ENCODE assay signal across 26 mouse cellular contexts in the genomic region with DNA sequence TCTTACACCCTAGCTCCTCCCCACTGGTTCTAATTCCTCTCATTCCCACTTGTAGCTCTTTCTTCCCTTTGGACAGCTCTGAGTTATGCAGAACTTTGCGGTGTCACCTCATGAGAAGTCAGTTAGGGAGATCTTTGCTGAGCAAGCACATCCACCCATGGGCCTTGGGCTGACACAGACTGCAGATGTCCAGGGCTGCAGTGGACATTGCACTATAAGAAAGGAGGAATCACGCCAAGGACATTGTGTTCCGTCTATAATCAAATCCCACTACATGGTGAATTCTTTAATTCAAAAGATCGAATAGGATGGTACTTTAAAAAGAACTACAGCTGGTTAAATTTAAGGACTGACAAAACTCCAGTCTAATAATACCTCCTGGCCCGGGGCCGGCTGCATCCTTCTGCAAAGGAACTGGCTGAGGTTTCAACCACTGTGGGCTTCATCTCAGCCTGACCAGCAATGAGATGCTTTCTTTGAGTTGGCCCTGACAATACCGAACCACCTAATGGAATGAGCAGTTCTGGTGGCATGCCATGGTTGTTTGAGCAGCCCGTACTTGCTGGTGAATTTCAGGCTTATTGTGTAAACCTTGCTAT.
DNase-seq lines count a peak whose midpoint lies in the region; TF ChIP-seq lines count a peak whose summit lies in the region.
"Had no signal": no experiment of that assay in that cellular context is flagged by ENCODE, and none has a peak within 500 bp of the region (broad histone marks: within the 10 kb centered on the region; RNA-seq: fewer than 3 reads in every experiment).

No protein-coding gene starts in this region.

- peak; percentile 26 for DNase-seq in gastrocnemius, adult 18-20 months (ENCODE audit: low spot score)
- no peak for DNase-seq in gastrocnemius, adult 8-10 months (ENCODE audit: low spot score in 2 of 2)
- DNase-seq in heart, postnatal 14 days = peak; percentile 32 to 53
- no peak for DNase-seq in heart, postnatal 36 days
- peak; percentile 55 for DNase-seq in lung, postnatal 10 days
- no peak for DNase-seq in lung, postnatal 25 days (ENCODE audit: low spot score)
- no peak for DNase-seq in kidney, postnatal 36 days
- DNase-seq: adrenal gland, adult 8-10 months; cerebellum, adult 2 months; cerebellum, postnatal 25 days; embryo, embryonic 11 days; layer of hippocampus, postnatal 36 days; lung, embryonic 14.5 days; right cerebral cortex, postnatal 4 days; thymus, adult 18-20 months; thymus, postnatal 36 days had no signal

- TF ChIP-seq POLR2A in myocyte (IDR thresholded peaks at IDR 0.05; ENCODE audit: insufficient read length, low read depth) = no peak

- H3K4me3 ChIP-seq in myocyte = no peak overlapping the region
- H3K4me3 ChIP-seq: embryonic facial prominence, embryonic 13.5 days; erythroblast, embryonic 14.5 days; forebrain, embryonic 12.5 days; heart, embryonic 13.5 days; hindbrain, embryonic 10.5 days; kidney, embryonic 15.5 days; limb, embryonic 13.5 days; liver, embryonic 12.5 days; midbrain, embryonic 12.5 days had no signal

- H3K36me3 ChIP-seq in myocyte (ENCODE audit: control insufficient read depth, insufficient read depth) = no peaks in the 10 kb centered on the region
- H3K36me3 ChIP-seq: embryonic facial prominence, embryonic 13.5 days; forebrain, embryonic 12.5 days; heart, embryonic 13.5 days; hindbrain, embryonic 10.5 days; kidney, embryonic 15.5 days; limb, embryonic 13.5 days; liver, embryonic 12.5 days; midbrain, embryonic 12.5 days had no signal

- no peaks in the 10 kb centered on the region for H3K79me2 ChIP-seq in myocyte (ENCODE audit: control insufficient read depth, insufficient read depth)

- H3K27me3 ChIP-seq in myocyte (ENCODE audit: control insufficient read depth, insufficient read depth, insufficient read length) = no peaks in the 10 kb centered on the region
- H3K27me3 ChIP-seq: embryonic facial prominence, embryonic 13.5 days; forebrain, embryonic 12.5 days; heart, embryonic 13.5 days; kidney, embryonic 15.5 days; limb, embryonic 13.5 days; liver, embryonic 12.5 days; midbrain, embryonic 12.5 days had no signal

- H3ac ChIP-seq in myocyte (ENCODE audit: control insufficient read depth, insufficient read length) = no peak overlapping the region

- intact Hi-C loops in heart, postnatal 14 days (cut with DNase I) = no loop called here
- intact Hi-C loops in heart, postnatal 36 days (cut with DNase I) = no loop called here

- H3K4me2 ChIP-seq in myocyte (ENCODE audit: low read depth) = peak overlapping the region; percentile 5
- H3K4me2 ChIP-seq: embryonic facial prominence, embryonic 13.5 days; forebrain, embryonic 12.5 days; heart, embryonic 13.5 days; kidney, embryonic 15.5 days; limb, embryonic 13.5 days; liver, embryonic 12.5 days; lung, embryonic 14.5 days; midbrain, embryonic 12.5 days had no signal

TF ChIP-seq in myocyte, 11 proteins besides CTCF, POLR2A, EP300 and RAD21:
- TF ChIP-seq CEBPB (IDR thresholded peaks at IDR 0.05; ENCODE audit: insufficient read depth, poor library complexity, severe bottlenecking) = no peak
- no peak for TF ChIP-seq POLR2AphosphoS2 (IDR thresholded peaks at IDR 0.05; ENCODE audit: insufficient read length, low read depth)
- TF ChIP-seq E2F4 (IDR thresholded peaks at IDR 0.05; ENCODE audit: insufficient read depth) = no peak
- TF ChIP-seq MYOG (IDR thresholded peaks at IDR 0.05; ENCODE audit: control insufficient read depth in 1 of 3, insufficient read depth in 1 of 3, insufficient read length in 2 of 3, low read depth in 2 of 3) = no peak
- no peak for TF ChIP-seq TCF3 (IDR thresholded peaks at IDR 0.05; ENCODE audit: insufficient read length, low read depth)
- no peak for TF ChIP-seq MAX (IDR thresholded peaks at IDR 0.05; ENCODE audit: low read depth)
- no peak for TF ChIP-seq SRF (IDR thresholded peaks at IDR 0.05; ENCODE audit: control insufficient read depth, insufficient read length, low read depth)
- TF ChIP-seq USF1 (IDR thresholded peaks at IDR 0.05; ENCODE audit: low read depth) = no peak

Comparison
In these comparisons a context has a peak if more than half of its experiments do, and no peak if none do; other contexts are left out.
1. DNase-seq: peak in gastrocnemius, adult 18-20 months (single experiment), heart, postnatal 14 days (2 of 2) and lung, postnatal 10 days (single experiment); none in gastrocnemius, adult 8-10 months (0 of 2), heart, postnatal 36 days (0 of 2), lung, postnatal 25 days (single experiment) and kidney, postnatal 36 days (0 of 2).